Comparison of ENCODE assay signal across 25 mouse cellular contexts in the genomic region with DNA sequence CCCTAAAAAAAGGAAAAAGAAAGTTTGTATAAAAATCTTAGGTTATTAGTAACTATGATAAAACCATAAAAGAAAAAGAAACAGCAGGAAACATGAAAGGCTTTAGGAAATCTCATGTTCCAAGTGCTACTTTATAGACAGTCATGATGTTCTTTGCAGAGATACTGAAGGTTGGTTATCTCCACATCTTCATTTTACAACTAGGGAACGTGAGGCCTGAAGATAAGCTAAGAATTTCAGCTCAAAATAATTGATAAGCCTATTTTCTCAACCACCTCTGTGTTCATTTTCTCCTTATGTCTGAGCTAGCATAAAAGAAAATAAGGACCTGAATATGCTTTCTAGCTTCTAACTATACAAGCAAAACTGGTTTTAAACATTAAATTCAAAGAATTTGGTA.
"Had no signal": no experiment of that assay in that cellular context is flagged by ENCODE, and none has a peak within 500 bp of the region (broad histone marks: within the 10 kb centered on the region; RNA-seq: fewer than 3 reads in every experiment).

No protein-coding gene starts in this region.

- ATAC-seq: inflammation-experienced regulatory T-cells, adult 6 months; intestine, embryonic 15.5 days; intestine, postnatal 0 days had no signal

- H3K4me3 ChIP-seq: heart, adult 2 months; heart, embryonic 13.5 days; heart, embryonic 15.5 days; hindbrain, embryonic 13.5 days; hindbrain, embryonic 15.5 days; intestine, embryonic 15.5 days; layer of hippocampus, adult 2 months; left cerebral cortex, adult 2 months; limb, embryonic 13.5 days; limb, embryonic 15.5 days; liver, embryonic 15.5 days had no signal

- H3K27ac ChIP-seq: heart, adult 2 months; heart, embryonic 13.5 days; heart, embryonic 15.5 days; hindbrain, embryonic 13.5 days; hindbrain, embryonic 15.5 days; intestine, embryonic 15.5 days; layer of hippocampus, adult 2 months; left cerebral cortex, adult 2 months; limb, embryonic 13.5 days; limb, embryonic 15.5 days; liver, embryonic 15.5 days had no signal

- H3K36me3 ChIP-seq: intestine, embryonic 15.5 days had no signal

- H3K27me3 ChIP-seq: heart, embryonic 13.5 days; heart, embryonic 15.5 days; hindbrain, embryonic 13.5 days; hindbrain, embryonic 15.5 days; intestine, embryonic 15.5 days; limb, embryonic 13.5 days; limb, embryonic 15.5 days; liver, embryonic 15.5 days had no signal

- DNase-seq: gastrocnemius, postnatal 14 days; gastrocnemius, postnatal 36 days; heart, adult 11 months; heart, adult 2 months; heart, postnatal 14 days; heart, postnatal 36 days; kidney, adult 18-20 months; kidney, adult 8-10 months; kidney, postnatal 10 days; kidney, postnatal 25 days; kidney, postnatal 4 days; left cerebral cortex, postnatal 4 days had no signal

- H3K4me1 ChIP-seq: heart, embryonic 13.5 days; heart, embryonic 15.5 days; hindbrain, embryonic 13.5 days; hindbrain, embryonic 15.5 days; intestine, embryonic 15.5 days; limb, embryonic 13.5 days; limb, embryonic 15.5 days had no signal

- H3K9ac ChIP-seq: heart, embryonic 13.5 days; heart, embryonic 15.5 days; hindbrain, embryonic 13.5 days; hindbrain, embryonic 15.5 days; intestine, embryonic 15.5 days; limb, embryonic 13.5 days; limb, embryonic 15.5 days; liver, embryonic 15.5 days had no signal

- H3K9me3 ChIP-seq: heart, embryonic 13.5 days; heart, embryonic 15.5 days; hindbrain, embryonic 13.5 days; hindbrain, embryonic 15.5 days; intestine, embryonic 15.5 days; limb, embryonic 13.5 days; limb, embryonic 15.5 days; liver, embryonic 15.5 days had no signal

- H3K4me2 ChIP-seq: heart, embryonic 11.5 days; heart, embryonic 13.5 days; heart, embryonic 15.5 days; hindbrain, embryonic 13.5 days; hindbrain, embryonic 15.5 days; intestine, embryonic 15.5 days; limb, embryonic 13.5 days; limb, embryonic 15.5 days; liver, embryonic 15.5 days had no signal
